Mouse (Mus musculus): ENCODE measurements around the gene H3f3b.

Gene H3f3b

DNA sequence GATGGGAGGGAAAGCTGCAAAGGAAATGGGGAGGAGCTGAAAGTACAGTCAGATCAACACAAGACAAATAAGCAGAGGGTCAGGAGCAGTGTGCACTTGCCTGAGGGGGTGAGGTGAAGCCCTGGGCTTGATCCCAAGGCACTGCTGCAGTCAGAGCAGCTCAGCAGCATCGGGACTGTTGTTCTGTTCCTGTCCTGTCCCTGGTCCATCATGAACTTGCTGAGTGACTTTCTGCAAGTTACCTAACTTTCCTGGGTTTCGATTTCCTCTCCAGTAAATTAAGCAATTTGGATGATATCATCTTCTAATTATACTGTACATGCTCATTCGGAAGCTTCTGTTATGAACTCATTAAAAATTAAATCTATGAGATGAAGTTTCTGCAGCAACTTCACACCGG is at the start of gene H3f3b:
Gene H3f3b (minus strand): TSS at position 207 of the 400 bp plus-strand sequence.
- peak; percentile 51 for DNase-seq

GRCm38 (mm10) chr11:116076836-116077235 is 49.1 kb upstream of the H3f3b start:
- no peak for DNase-seq

- DNase-seq, result peak; percentile 27
Observed at GRCm38 (mm10) chr11:116076266-116076540, 48.4 kb upstream of the H3f3b start.

DNA sequence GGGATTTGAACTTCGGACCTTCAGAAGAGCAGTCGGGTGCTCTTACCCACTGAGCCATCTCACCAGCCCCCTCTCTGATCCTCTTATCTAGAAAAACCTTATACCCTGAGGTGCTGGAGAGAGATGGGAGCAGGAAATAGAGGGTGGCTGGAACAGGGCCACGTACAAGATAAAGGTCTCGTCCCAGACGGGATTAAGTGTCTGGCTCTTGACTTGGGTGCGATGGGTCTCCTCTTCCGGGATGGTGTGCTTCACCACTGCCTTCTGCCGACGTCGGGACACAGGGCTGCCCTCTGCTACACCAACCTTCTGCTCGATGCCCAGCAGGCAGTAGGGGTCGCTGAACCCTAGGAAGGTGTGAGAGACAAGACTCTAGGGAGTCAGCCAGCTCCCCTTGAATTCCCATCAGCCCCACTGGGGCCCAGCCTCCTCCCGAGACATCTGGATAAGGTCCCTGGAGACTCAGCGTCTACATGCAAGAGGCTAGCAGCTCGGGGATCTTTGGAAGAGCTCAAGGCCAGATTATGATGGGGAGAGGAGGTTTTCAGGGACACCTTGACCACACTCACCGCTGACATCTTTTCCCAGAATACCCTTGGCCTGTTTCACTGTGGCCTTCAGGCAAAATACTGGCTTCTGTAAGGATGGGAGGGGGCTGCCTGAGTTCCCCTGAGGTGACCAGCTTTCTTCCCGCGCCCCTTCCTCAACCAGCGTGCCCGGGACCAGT is 47.9 kb upstream of the H3f3b start:
- no peak for DNase-seq

DNA sequence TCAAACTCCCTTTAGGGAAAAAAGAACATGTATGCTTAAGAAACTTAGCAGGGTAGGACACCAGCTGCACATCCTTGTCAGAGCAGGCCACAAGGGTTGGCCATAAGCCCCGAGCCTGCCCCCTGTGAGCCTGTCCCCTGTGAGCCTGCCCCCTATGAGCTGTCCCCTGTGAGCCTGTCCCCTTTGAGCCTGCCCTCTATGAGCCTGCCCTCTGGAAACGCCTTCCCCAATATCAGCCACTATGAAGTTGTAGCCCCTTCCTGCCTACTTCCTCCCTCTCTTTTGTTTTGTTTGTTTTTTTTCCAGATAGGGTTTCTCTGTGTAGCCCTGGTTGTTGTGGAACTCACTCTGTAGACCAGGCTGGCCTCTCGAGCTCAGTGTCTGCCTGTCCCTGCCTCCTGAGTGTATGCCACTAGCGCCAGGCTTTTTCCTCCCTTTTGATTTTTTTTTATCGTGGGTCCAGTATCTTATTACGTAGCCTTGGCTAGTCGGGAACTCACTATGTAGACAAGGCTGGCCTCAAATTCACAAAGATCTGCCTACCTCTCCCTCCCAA is 46.8 kb upstream of the H3f3b start:
- no peak for DNase-seq

GRCm38 (mm10) chr11:116072608-116073007 is 44.8 kb upstream of the H3f3b start:
- no peak for DNase-seq

GRCm38 (mm10) chr11:116071510-116071909 is 43.7 kb upstream of the H3f3b start:
- DNase-seq, result no peak

DNA sequence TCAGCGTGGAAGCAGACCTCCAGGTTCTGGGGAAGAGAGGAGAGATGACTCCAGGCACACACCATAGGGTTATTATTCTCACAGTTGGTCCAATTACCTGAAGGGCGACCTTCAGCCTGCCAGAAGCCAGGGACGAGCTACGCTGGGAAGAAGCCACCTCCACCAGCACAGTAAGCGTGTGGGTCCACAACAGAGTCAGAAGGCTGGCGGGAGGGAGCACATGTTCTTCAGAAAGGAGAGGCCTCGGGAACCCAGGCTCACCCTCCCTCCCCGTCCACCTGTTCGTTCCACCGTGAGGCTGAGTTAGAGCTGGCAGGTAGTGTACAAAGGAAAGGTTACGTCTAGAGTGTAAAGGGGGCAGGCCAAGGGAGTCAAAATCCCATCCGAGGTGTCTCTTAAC is 37.6 kb upstream of the H3f3b start:
- DNase-seq, result peak; percentile 70

GRCm38 (mm10) chr11:116064187-116064867 is 36.6 kb upstream of the H3f3b start:
- DNase-seq, result peak; percentile 70

GRCm38 (mm10) chr11:116063562-116063961 is 35.8 kb upstream of the H3f3b start:
- peak; percentile 98 for DNase-seq

- DNase-seq, result peak; percentile 82
Observed at GRCm38 (mm10) chr11:116062521-116062920, 34.8 kb upstream of the H3f3b start.

DNA sequence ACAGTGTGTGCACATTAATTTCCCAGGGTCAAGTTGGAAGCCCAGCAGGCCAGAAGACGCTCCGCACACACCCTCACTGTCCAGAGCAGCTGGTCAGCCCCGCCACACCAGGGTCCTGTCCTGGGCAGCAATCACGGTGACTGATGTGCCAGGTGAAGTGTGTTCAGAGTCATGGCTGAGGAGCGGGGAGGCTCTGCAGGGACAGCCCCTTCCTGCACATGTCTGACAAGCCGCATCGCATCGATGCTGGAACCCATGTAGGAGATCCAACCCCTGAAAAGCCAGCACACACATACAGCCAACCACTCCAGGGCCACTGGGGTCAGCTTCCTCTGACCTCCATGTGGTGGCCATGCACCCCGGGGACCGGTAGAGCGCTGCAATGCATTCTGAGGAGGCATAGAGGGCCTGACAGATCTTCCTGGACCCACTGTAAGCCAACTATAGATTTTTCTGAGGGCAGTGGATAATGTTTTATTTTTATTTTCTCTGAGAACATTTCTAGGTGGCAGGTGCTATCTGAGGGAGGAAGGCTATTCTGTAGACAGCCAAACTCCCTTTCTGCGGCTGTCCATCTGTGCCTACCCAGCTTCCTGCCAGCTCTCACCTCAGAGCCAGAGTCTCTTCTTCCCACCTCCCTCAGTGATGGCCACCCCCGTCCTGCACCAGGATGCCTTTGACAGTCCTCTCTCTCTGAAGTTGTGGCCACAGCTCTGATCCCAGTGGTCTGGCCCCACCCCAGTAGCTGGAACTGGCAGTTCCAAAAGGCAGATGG is 34.1 kb upstream of the H3f3b start:
- DNase-seq, result peak; percentile 92

DNA sequence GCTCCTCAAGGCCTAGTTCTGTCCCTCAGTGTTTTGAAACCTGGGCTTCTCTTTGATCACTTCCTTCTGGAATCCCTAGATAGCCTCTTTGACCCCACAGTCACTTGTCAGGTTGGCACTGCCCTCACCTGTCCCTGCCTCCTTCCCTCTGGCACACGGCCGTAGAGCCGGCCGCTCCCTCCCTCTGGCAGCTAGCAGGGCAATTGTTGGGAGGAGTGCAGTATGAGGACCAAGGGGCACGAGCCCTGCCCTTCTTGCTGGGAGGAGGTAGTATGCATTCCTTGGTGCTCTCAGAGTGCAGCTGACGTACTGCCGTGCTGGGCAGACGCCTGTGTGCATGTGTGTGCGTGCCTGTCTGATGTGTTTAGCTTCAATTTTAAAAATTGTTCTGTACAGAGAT is 32.8 kb upstream of the H3f3b start:
- peak; percentile 65 for DNase-seq

- DNase-seq, result peak; percentile 57
Observed at GRCm38 (mm10) chr11:116059691-116060025, 31.9 kb upstream of the H3f3b start.

DNA sequence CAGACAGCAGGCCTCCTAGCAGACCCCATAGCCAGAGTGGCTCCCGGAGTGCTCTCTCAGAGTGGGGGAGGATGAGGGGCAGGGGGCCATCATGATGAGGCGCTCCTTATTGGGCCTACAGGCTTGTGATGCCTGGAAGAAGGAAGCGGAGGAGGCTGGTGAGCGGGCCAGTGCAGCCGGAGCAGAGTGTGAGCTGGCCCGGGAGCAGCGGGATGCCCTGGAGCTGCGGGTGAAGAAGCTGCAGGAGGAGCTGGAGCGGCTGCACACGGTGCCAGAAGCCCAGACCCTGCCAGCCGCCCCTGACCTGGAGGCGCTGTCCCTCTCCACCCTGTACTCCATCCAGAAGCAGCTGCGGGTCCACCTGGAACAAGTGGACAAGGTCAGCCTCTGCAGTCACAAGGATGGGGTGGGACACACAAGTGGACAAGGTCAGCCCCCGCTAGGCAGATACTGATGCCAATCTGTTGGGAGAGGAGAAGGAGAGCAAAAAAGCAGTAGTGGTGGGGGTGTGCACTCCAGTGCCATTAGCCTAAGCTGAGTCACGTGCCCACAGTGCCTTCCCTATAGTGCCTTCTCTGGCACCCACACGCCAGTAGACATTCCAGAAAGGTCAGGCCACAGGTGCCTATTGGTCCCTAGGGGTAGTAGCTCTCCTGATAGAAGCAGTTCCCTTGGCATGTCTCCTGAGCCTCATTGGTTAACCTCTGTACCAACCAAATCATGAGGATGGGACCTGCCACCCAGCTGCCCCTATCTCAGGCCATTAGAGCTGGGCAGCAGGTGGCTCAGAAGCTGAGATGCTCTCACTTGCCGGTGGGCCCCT is 31.3 kb upstream of the H3f3b start:
- peak; percentile 59 for DNase-seq

- peak; percentile 64 for DNase-seq
Observed at GRCm38 (mm10) chr11:116058022-116058614, 30.4 kb upstream of the H3f3b start.

- no peak for DNase-seq
Observed at GRCm38 (mm10) chr11:116057237-116057881, 29.6 kb upstream of the H3f3b start.

DNA sequence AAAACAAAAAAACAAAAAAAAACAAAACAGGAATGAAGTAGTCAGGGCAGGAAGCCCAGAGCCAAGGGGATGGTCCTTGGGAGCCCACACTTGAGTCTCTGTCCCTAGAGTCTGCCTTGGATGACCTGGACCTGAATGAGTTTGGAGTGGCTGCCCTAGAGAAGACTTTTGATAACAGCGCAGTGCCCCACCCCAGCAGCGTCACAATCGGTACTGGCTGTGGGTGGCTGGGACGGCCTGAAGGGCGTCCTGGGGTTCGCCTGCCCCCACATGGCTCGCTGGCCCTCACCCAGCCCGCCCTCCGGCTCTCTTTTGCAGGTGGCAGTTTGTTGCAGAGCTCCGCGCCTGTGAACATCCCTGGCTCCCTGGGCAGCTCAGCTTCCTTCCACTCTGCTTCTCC is 28.1 kb upstream of the H3f3b start:
- no peak for DNase-seq

- DNase-seq, result no peak
Observed at GRCm38 (mm10) chr11:116053510-116054229, 25.9 kb upstream of the H3f3b start.

GRCm38 (mm10) chr11:116050196-116050595 is 22.4 kb upstream of the H3f3b start:
- no peak for DNase-seq

- DNase-seq, result no peak
Observed at GRCm38 (mm10) chr11:116049610-116050009, 21.8 kb upstream of the H3f3b start.

Data from cerebellum, adult 9-10 months (tissue).